Mouse (Mus musculus) gastrocnemius, postnatal 14 days (tissue): ENCODE results near the gene Svs6. TPM values are rescaled to one million over a fixed set of nuclear protein-coding genes. Genes with fewer than 3 reads are reported as not detected.
A peak's percentile ranks its signal among the peaks of the same experiment; 100 is the strongest.
"Not testable (repeated sequence)": the region's sequence is repeated elsewhere in the genome, so short reads cannot be mapped to it uniquely, and the experiment has no call there.

Experiments
- DNase-seq: peaks from one replicate; pipeline ENCODE4 v3.0.0; 2021; ENCODE audit warnings: mixed read lengths
- intact Hi-C: fragments of 180-260 bp; cut with DNase I; formaldehyde crosslinking; loops from one replicate; pipeline ENCODE4 v1.15.1; 2025; ENCODE audit warnings: low total_unique reads
- long read RNA-seq, 2 experiments: library from polyadenylated mRNA; stranded (forward); transcript quantifications; one replicate each; pipeline ENCODE4 v2.0.0; 2021
- total RNA-seq, 2 experiments: library from RNA; stranded (reverse); gene quantifications; 2 replicates each; pipeline ENCODE4 v1.2.3; 2021

Svs6 gene
- not detected for total RNA-seq
- long read RNA-seq, experiment 1, result 0 reads
- long read RNA-seq, experiment 2, result 0 reads

GRCm38 (mm10) chr2:164316451-164316850, at the start of gene Svs6:
Gene Svs6 (plus strand): TSS chr2:164316751.
- DNase-seq, intact Hi-C loops: not testable (repeated sequence)

GRCm38 (mm10) chr2:164278359-164278758, 38.2 kb upstream of the Svs6 start, which contains the start of gene Svs4:
Gene Svs4 (minus strand): TSS chr2:164278459.
- DNase-seq, result no peak
- intact Hi-C loops, result no loop called here

GRCm38 (mm10) chr2:164288968-164289367, 27.6 kb upstream of the Svs6 start, which contains the start of gene Svs3a:
Gene Svs3a (plus strand): TSS chr2:164289268.
- intact Hi-C loops, result not testable (repeated sequence)

GRCm38 (mm10) chr2:164312599-164312998, 4.0 kb upstream of the Svs6 start:
- intact Hi-C loops, result no loop called here
- no peak for DNase-seq

More at GRCm38 (mm10) chr2:164288968-164289367, 27.6 kb upstream of the Svs6 start, which contains the start of gene Svs3a:
- DNase-seq, result not testable (repeated sequence)

GRCm38 (mm10) chr2:164315460-164315859, 1.1 kb upstream of the Svs6 start:
- DNase-seq, intact Hi-C loops: not testable (repeated sequence)

GRCm38 (mm10) chr2:164320983-164321382, 4.4 kb downstream of the Svs6 start:
- intact Hi-C loops, result no loop called here
- DNase-seq, result no peak

- DNase-seq, intact Hi-C loops: not testable (repeated sequence)
Measured at GRCm38 (mm10) chr2:164332440-164332839, 15.9 kb downstream of the Svs6 start, which contains the start of gene Svs5. Gene Svs5 (plus strand): TSS chr2:164332740.

GRCm38 (mm10) chr2:164343732-164344131, 27.2 kb downstream of the Svs6 start:
- intact Hi-C loops, result not testable (repeated sequence)

GRCm38 (mm10) chr2:164347697-164348096, 31.1 kb downstream of the Svs6 start:
- intact Hi-C loops, result loop anchor here (5.0 kb wide), 1 partner anchor 220 kb away; no protein-coding TSS in a partner anchor
- not testable (repeated sequence) for DNase-seq

More at GRCm38 (mm10) chr2:164343732-164344131, 27.2 kb downstream of the Svs6 start:
- not testable (repeated sequence) for DNase-seq

- intact Hi-C loops, result loop anchor here (5.0 kb wide), 1 partner anchor 222 kb away; no protein-coding TSS in a partner anchor
- peak; percentile 13 for DNase-seq
Measured at GRCm38 (mm10) chr2:164348980-164349379, 32.4 kb downstream of the Svs6 start.

- intact Hi-C loops, result loop anchor here (10.0 kb wide), 1 partner anchor 248 kb away; no protein-coding TSS in a partner anchor
- DNase-seq, result no peak
Measured at GRCm38 (mm10) chr2:164352697-164353096, 36.1 kb downstream of the Svs6 start.

GRCm38 (mm10) chr2:164353356-164353755, 36.8 kb downstream of the Svs6 start:
- intact Hi-C loops, result loop anchor here (10.0 kb wide), 1 partner anchor 249 kb away; no protein-coding TSS in a partner anchor
- DNase-seq, result no peak

- DNase-seq, result no peak
- intact Hi-C loops, result loop anchor here (10.0 kb wide), 1 partner anchor 252 kb away; no protein-coding TSS in a partner anchor
Measured at GRCm38 (mm10) chr2:164356177-164356967, 39.8 kb downstream of the Svs6 start.

- intact Hi-C loops, result loop anchor here (10.0 kb wide), 1 partner anchor 254 kb away; no protein-coding TSS in a partner anchor
Measured at GRCm38 (mm10) chr2:164358373-164358772, 41.8 kb downstream of the Svs6 start.

GRCm38 (mm10) chr2:164359031-164359430, 42.5 kb downstream of the Svs6 start:
- intact Hi-C loops, result loop anchor here (10.0 kb wide), 1 partner anchor 254 kb away; no protein-coding TSS in a partner anchor
- DNase-seq, result no peak

More at GRCm38 (mm10) chr2:164358373-164358772, 41.8 kb downstream of the Svs6 start:
- DNase-seq, result no peak

GRCm38 (mm10) chr2:164359668-164360067, 43.1 kb downstream of the Svs6 start:
- no peak for DNase-seq
- intact Hi-C loops, result loop anchor here (10.0 kb wide), 1 partner anchor 255 kb away; no protein-coding TSS in a partner anchor

GRCm38 (mm10) chr2:164360974-164361657, 44.6 kb downstream of the Svs6 start:
- intact Hi-C loops, result no loop called here
- no peak for DNase-seq

GRCm38 (mm10) chr2:164366947-164367346, 50.4 kb downstream of the Svs6 start:
- DNase-seq, result no peak
- intact Hi-C loops, result no loop called here
